Mouse (Mus musculus): ENCODE data around the gene Ncam2.

- TF ChIP-seq CTCF (IDR thresholded peaks at IDR 0.05) (peak; percentile 60), EP300 (IDR thresholded peaks at IDR 0.05) (no peak)
Observed at GRCm38 (mm10) chr16:81175302-81175943, 25.1 kb upstream of the Ncam2 start.
